Mouse (Mus musculus) myocyte (in vitro differentiated cells): Measurements from ENCODE around the gene Polr2c. TPM values are rescaled to one million over a fixed set of nuclear protein-coding genes. Genes with fewer than 3 reads are reported as not detected.
A peak's percentile ranks its signal among the peaks of the same experiment; 100 is the strongest.

Experiments
- H3K27me3 ChIP-seq: one replicate; pipeline ENCODE4 v1.6.1; 2011; ENCODE audit not compliant: control insufficient read depth, insufficient read depth, insufficient read length
- H3K36me3 ChIP-seq: one replicate; pipeline ENCODE4 v1.6.1; 2011; ENCODE audit not compliant: control insufficient read depth, insufficient read depth
- H3K4me2 ChIP-seq: one replicate; pipeline ENCODE4 v1.6.1; 2011; ENCODE audit warnings: low read depth, control low read depth
- H3K4me3 ChIP-seq: one replicate; pipeline ENCODE4 v1.5.1; 2011; ENCODE audit warnings: mild to moderate bottlenecking, control low read depth, moderate library complexity
- H3K79me2 ChIP-seq: one replicate; pipeline ENCODE4 v1.6.1; 2011; ENCODE audit not compliant: control insufficient read depth, insufficient read depth
- H3ac ChIP-seq: one replicate; pipeline ENCODE4 v1.6.1; 2011; ENCODE audit not compliant: control insufficient read depth, insufficient read length
- CEBPB ChIP-seq: IDR thresholded peaks from 2 replicates; pipeline ENCODE4 v1.6.1; 2011; ENCODE audit warnings: mild to moderate bottlenecking, moderate library complexity; ENCODE audit not compliant: poor library complexity, insufficient read depth, severe bottlenecking
- E2F4 ChIP-seq: IDR thresholded peaks from one replicate; pipeline ENCODE4 v1.6.1; 2011; ENCODE audit warnings: mild to moderate bottlenecking, control low read depth, moderate library complexity; ENCODE audit not compliant: insufficient read depth
- MAX ChIP-seq: IDR thresholded peaks from one replicate; pipeline ENCODE4 v1.6.1; 2011; ENCODE audit warnings: low read depth, mild to moderate bottlenecking, control low read depth
- MYOD1 ChIP-seq, 3 experiments: IDR thresholded peaks; one replicate each; pipeline ENCODE4 v1.6.1; 2011; ENCODE audit warnings: control low read depth in 2 of 3, low read depth in 2 of 3, mild to moderate bottlenecking in 2 of 3, moderate library complexity in 1 of 3; ENCODE audit not compliant: insufficient read length in 2 of 3, control insufficient read depth in 1 of 3
- MYOG ChIP-seq, 3 experiments: IDR thresholded peaks; one replicate each; pipeline ENCODE4 v1.6.1; 2011; ENCODE audit warnings: control low read depth in 2 of 3, low read depth in 2 of 3, mild to moderate bottlenecking in 2 of 3; ENCODE audit not compliant: insufficient read length in 2 of 3, control insufficient read depth in 1 of 3, insufficient read depth in 1 of 3
- POLR2A ChIP-seq: IDR thresholded peaks from one replicate; pipeline ENCODE4 v1.6.1; 2011; ENCODE audit warnings: low read depth, mild to moderate bottlenecking, control low read depth, moderate library complexity; ENCODE audit not compliant: insufficient read length
- POLR2AphosphoS2 ChIP-seq: IDR thresholded peaks from one replicate; pipeline ENCODE4 v1.6.1; 2011; ENCODE audit warnings: low read depth, control low read depth; ENCODE audit not compliant: insufficient read length
- REST ChIP-seq: IDR thresholded peaks from one replicate; pipeline ENCODE4 v1.6.1; 2011; ENCODE audit warnings: mild to moderate bottlenecking, control low read depth, moderate library complexity; ENCODE audit not compliant: insufficient read depth, insufficient read length
- SRF ChIP-seq: IDR thresholded peaks from one replicate; pipeline ENCODE4 v1.6.1; 2011; ENCODE audit warnings: low read depth; ENCODE audit not compliant: control insufficient read depth, insufficient read length
- TCF12 ChIP-seq: IDR thresholded peaks from one replicate; pipeline ENCODE4 v1.6.1; 2011; ENCODE audit warnings: mild to moderate bottlenecking, control low read depth; ENCODE audit not compliant: poor library complexity, insufficient read depth, severe bottlenecking
- TCF3 ChIP-seq: IDR thresholded peaks from one replicate; pipeline ENCODE4 v1.6.1; 2011; ENCODE audit warnings: low read depth, control low read depth; ENCODE audit not compliant: insufficient read length
- USF1 ChIP-seq: IDR thresholded peaks from one replicate; pipeline ENCODE4 v1.6.1; 2011; ENCODE audit warnings: low read depth, mild to moderate bottlenecking, control low read depth, moderate library complexity
- polyA plus RNA-seq: library from polyadenylated mRNA; unstranded; fragments of >200 nt; fragmentation: generic; extraction: Trizol; gene quantifications from one replicate; pipeline ENCODE4 v1.2.1, GENCODE M21; 2012; ENCODE audit warnings: missing spikeins

The Polr2c gene
- polyA plus RNA-seq, 1 experiment = 102 TPM

GRCm38 (mm10) chr8:94820553-94820952, 36.7 kb upstream of the Polr2c start:
- Histone ChIP-seq H3K4me3 (no peak overlapping the region), H3K4me2 (no peak overlapping the region), H3ac (no peak overlapping the region), H3K79me2 (no peaks in the 10 kb centered on the region), H3K36me3 (peaks cover 34% of the 10 kb centered on the region), H3K27me3 (no peaks in the 10 kb centered on the region)
- TF ChIP-seq POLR2AphosphoS2 = no peak
- TF ChIP-seq E2F4 = no peak
- no peak for TF ChIP-seq USF1
- no peak for TF ChIP-seq TCF3
- TF ChIP-seq REST = no peak
- no peak for TF ChIP-seq CEBPB
- no peak for TF ChIP-seq MAX
- TF ChIP-seq MYOD1 (IDR thresholded peaks at IDR 0.05; ENCODE audit: control insufficient read depth in 1 of 3, insufficient read length in 2 of 3, low read depth in 2 of 3) = no peak
- no peak for TF ChIP-seq POLR2A
- no peak for TF ChIP-seq TCF12
- no peak for TF ChIP-seq MYOG (IDR thresholded peaks at IDR 0.05; ENCODE audit: control insufficient read depth in 1 of 3, insufficient read depth in 1 of 3, insufficient read length in 2 of 3, low read depth in 2 of 3)
- TF ChIP-seq SRF = no peak

- no peak overlapping the region for H3K4me3 ChIP-seq
- H3ac ChIP-seq = no peak overlapping the region
- peaks cover 43% of the 10 kb centered on the region for H3K36me3 ChIP-seq
- TF ChIP-seq E2F4 (no peak), POLR2AphosphoS2 (no peak), MAX (no peak), SRF (no peak), MYOD1 (IDR thresholded peaks at IDR 0.05; ENCODE audit: control insufficient read depth in 1 of 3, insufficient read length in 2 of 3, low read depth in 2 of 3) (no peak), MYOG (IDR thresholded peaks at IDR 0.05; ENCODE audit: control insufficient read depth in 1 of 3, insufficient read depth in 1 of 3, insufficient read length in 2 of 3, low read depth in 2 of 3) (no peak), REST (no peak), POLR2A (no peak), TCF3 (no peak), USF1 (no peak), TCF12 (no peak), CEBPB (no peak)
- H3K27me3 ChIP-seq = no peaks in the 10 kb centered on the region
- H3K4me2 ChIP-seq = no peak overlapping the region
- no peaks in the 10 kb centered on the region for H3K79me2 ChIP-seq
Observed at GRCm38 (mm10) chr8:94821381-94821780, 35.9 kb upstream of the Polr2c start.

DNA sequence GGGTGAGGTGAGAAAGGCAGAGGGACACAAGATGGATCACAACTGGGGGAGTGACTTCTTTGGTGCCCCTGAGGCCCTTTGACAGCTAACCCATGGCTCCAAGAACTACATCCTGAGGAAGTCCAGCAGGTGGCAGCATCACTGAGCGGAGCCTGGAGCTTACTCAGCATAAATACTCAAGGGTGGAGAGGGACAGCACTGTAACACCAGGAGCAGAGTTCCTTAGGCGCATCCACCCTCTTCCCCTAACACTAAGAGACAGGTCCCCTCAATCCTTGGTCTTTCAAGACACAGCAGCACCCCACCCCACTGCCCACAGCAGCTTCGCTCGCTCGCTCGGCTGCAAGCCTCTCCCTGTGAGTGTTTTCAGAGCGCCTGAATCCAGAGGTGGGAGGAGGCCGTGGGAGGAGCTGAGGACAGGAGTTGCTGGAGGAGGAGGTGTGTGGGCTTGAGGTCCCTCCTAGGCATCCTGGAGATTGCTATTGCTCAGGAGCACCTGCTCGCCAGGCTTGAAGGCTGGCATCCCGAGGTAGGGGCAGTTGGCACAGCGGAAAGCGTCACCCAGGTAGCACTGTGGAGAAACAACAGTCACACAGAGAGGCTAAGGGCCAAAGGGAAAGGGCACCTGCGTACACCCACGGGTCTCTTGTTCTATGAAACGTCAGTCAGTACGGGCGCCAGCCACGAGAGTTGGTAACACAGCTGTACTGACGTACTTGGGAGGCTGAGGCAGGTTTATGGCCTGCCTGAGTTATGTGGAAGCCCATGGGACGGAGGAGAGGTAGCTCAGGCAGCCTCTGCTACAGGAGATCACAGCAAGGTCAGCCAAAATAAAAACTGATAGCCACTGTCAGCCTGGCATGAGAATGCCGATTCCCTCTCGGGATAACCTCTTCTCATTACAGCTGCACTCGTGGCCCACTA, 34.4 kb upstream of the Polr2c start:
- no peak overlapping the region for H3ac ChIP-seq
- no peaks in the 10 kb centered on the region for H3K79me2 ChIP-seq
- no peak overlapping the region for H3K4me3 ChIP-seq
- H3K36me3 ChIP-seq = peaks cover 53% of the 10 kb centered on the region
- no peaks in the 10 kb centered on the region for H3K27me3 ChIP-seq
- H3K4me2 ChIP-seq = no peak overlapping the region
- TF ChIP-seq MYOD1 (IDR thresholded peaks at IDR 0.05; ENCODE audit: control insufficient read depth in 1 of 3, insufficient read length in 2 of 3, low read depth in 2 of 3) (no peak), POLR2AphosphoS2 (peak; percentile 23)

DNA sequence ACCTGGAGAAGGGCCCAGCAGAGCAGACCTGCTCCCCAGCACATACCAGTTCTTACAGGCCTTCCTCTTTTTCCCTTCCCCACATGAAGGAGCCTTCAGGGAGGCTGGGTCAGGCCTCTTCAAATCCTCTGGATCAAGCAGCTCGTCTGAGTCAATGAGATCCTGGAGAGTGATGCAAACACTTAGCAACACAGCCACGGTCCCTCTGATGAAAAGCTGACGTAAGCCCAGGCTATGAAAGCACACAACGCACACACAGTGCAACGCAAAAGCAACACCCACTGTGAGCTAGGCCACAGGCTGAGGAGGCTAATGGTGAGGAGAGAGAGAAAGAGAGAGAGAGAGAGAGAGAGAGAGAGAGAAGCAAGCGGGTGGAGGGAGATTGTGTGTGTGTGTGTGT, 32.1 kb upstream of the Polr2c start:
- Histone ChIP-seq H3K4me2 (no peak overlapping the region), H3K4me3 (no peak overlapping the region), H3K27me3 (no peaks in the 10 kb centered on the region), H3K36me3 (peaks cover 68% of the 10 kb centered on the region), H3K79me2 (no peaks in the 10 kb centered on the region), H3ac (no peak overlapping the region)
- peak; percentile 98 for TF ChIP-seq CEBPB
- no peak for TF ChIP-seq MYOD1 (IDR thresholded peaks at IDR 0.05; ENCODE audit: control insufficient read depth in 1 of 3, insufficient read length in 2 of 3, low read depth in 2 of 3)

DNA sequence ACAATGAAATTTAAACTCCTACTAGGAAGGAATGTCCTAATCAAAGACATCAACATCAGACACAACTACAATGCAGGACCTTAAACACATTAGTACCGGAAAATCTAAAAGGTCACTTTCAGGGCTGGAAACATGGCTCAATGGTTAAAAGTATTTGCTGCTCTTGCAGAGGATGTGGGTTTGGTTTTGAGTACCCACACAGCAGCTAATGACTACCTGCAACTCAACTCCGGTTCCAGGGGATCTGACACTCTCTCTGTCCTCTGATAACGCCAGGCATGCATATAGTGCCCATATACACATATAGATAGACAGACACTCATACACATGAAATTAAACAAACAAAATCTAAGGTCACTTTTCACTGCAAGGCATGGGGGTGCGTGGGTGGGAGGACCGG, 31.0 kb upstream of the Polr2c start:
- Histone ChIP-seq H3K36me3 (peaks cover 75% of the 10 kb centered on the region), H3K4me2 (no peak overlapping the region), H3K27me3 (no peaks in the 10 kb centered on the region), H3ac (no peak overlapping the region), H3K79me2 (peaks cover 6% of the 10 kb centered on the region), H3K4me3 (no peak overlapping the region)
- no peak for TF ChIP-seq MYOD1 (IDR thresholded peaks at IDR 0.05; ENCODE audit: control insufficient read depth in 1 of 3, insufficient read length in 2 of 3, low read depth in 2 of 3)
- no peak for TF ChIP-seq TCF12
- TF ChIP-seq E2F4 = no peak
- TF ChIP-seq POLR2A = no peak
- no peak for TF ChIP-seq CEBPB
- TF ChIP-seq MYOG (IDR thresholded peaks at IDR 0.05; ENCODE audit: control insufficient read depth in 1 of 3, insufficient read depth in 1 of 3, insufficient read length in 2 of 3, low read depth in 2 of 3) = no peak
- no peak for TF ChIP-seq POLR2AphosphoS2
- no peak for TF ChIP-seq SRF
- TF ChIP-seq REST = no peak
- TF ChIP-seq MAX = no peak
- no peak for TF ChIP-seq TCF3
- TF ChIP-seq USF1 = no peak
